Mouse (Mus musculus) bone marrow macrophage, adult 2 months (primary cell): Measurements from ENCODE around the gene Nf1.

ENCODE experiments used
- CTCF ChIP-seq: IDR thresholded peaks from 2 replicates; pipeline ENCODE4 v1.5.1; 2012; ENCODE audit warnings: low read depth, mild to moderate bottlenecking, low read length, moderate library complexity
- POLR2A ChIP-seq: IDR thresholded peaks from 2 replicates; pipeline ENCODE4 v1.6.1; 2012; ENCODE audit warnings: mild to moderate bottlenecking, low read depth, low read length, borderline replicate concordance

- TF ChIP-seq CTCF = no peak
- no peak for TF ChIP-seq POLR2A
These were observed 254.0 kb downstream of the Nf1 start for GRCm38 (mm10) chr11:79593495-79593894.
